Mouse (Mus musculus): ENCODE data around the gene Fli1. TPM values are rescaled to one million over a fixed set of nuclear protein-coding genes. Genes with fewer than 3 reads are reported as not detected.

Fli1 gene
- polyA plus RNA-seq, 1 experiment from 2014 or later, result 17.6 TPM

GRCm38 (mm10) chr9:32567603-32568002, 24.9 kb upstream of the Fli1 start:
- Histone ChIP-seq H3K27ac (replicated peaks) (no peak overlapping the region), H3K9me3 (replicated peaks) (no peaks in the 10 kb centered on the region), H3K4me3 (no peak overlapping the region), H3K4me1 (peaks cover 3% of the 10 kb centered on the region; the same call in 1 of the 2 replicates), H3K27me3 (ENCODE audit: low read depth, poor library complexity, severe bottlenecking) (peaks cover 5% of the 10 kb centered on the region; the same call in 1 of the 2 replicates), H3K36me3 (no peaks in the 10 kb centered on the region)
- WGBS, result 73% methylated on average over 7 of the region's 7 CpGs
- DNase-seq (ENCODE audit: low spot score), result no peak

- WGBS, result 87% methylated on average over 3 of the region's 3 CpGs
- no peak overlapping the region for H3K27ac ChIP-seq (replicated peaks)
- DNase-seq (ENCODE audit: low spot score), result no peak
- H3K4me1 ChIP-seq, result peaks cover 3% of the 10 kb centered on the region; the same call in 1 of the 2 replicates
- no peak overlapping the region for H3K4me3 ChIP-seq
- no peaks in the 10 kb centered on the region for H3K9me3 ChIP-seq (replicated peaks)
- no peaks in the 10 kb centered on the region for H3K36me3 ChIP-seq
- peaks cover 5% of the 10 kb centered on the region; the same call in 1 of the 2 replicates for H3K27me3 ChIP-seq (ENCODE audit: low read depth, poor library complexity, severe bottlenecking)
Measured at GRCm38 (mm10) chr9:32565309-32565708, 22.6 kb upstream of the Fli1 start.

- no peak for DNase-seq (ENCODE audit: low spot score)
- Histone ChIP-seq H3K27ac (replicated peaks) (no peak overlapping the region), H3K27me3 (ENCODE audit: low read depth, poor library complexity, severe bottlenecking) (peaks cover 5% of the 10 kb centered on the region; the same call in 1 of the 2 replicates), H3K4me3 (no peak overlapping the region), H3K9me3 (replicated peaks) (no peaks in the 10 kb centered on the region), H3K36me3 (no peaks in the 10 kb centered on the region), H3K4me1 (peaks cover 3% of the 10 kb centered on the region; the same call in 1 of the 2 replicates)
- WGBS, result 85% methylated on average over 4 of the region's 4 CpGs
Measured at GRCm38 (mm10) chr9:32562837-32563236, 20.2 kb upstream of the Fli1 start.

- Histone ChIP-seq H3K27me3 (ENCODE audit: low read depth, poor library complexity, severe bottlenecking) (peaks cover 5% of the 10 kb centered on the region; the same call in 1 of the 2 replicates), H3K27ac (replicated peaks) (no peak overlapping the region), H3K4me1 (peaks cover 3% of the 10 kb centered on the region; the same call in 1 of the 2 replicates), H3K36me3 (no peaks in the 10 kb centered on the region), H3K4me3 (no peak overlapping the region), H3K9me3 (replicated peaks) (no peaks in the 10 kb centered on the region)
- DNase-seq (ENCODE audit: low spot score), result no peak
- 72% methylated on average over 9 of the region's 9 CpGs for WGBS
Measured at GRCm38 (mm10) chr9:32562409-32562808, 19.7 kb upstream of the Fli1 start.

- Histone ChIP-seq H3K4me3 (no peak overlapping the region), H3K9me3 (replicated peaks) (no peaks in the 10 kb centered on the region), H3K36me3 (no peaks in the 10 kb centered on the region), H3K4me1 (peaks cover 3% of the 10 kb centered on the region; the same call in 1 of the 2 replicates), H3K27ac (replicated peaks) (no peak overlapping the region), H3K27me3 (ENCODE audit: low read depth, poor library complexity, severe bottlenecking) (peaks cover 5% of the 10 kb centered on the region; the same call in 1 of the 2 replicates)
- no peak for DNase-seq (ENCODE audit: low spot score)
- WGBS, result 83% methylated on average over 14 of the region's 14 CpGs
Measured at GRCm38 (mm10) chr9:32561190-32561890, 18.7 kb upstream of the Fli1 start.

GRCm38 (mm10) chr9:32559859-32560258, 17.2 kb upstream of the Fli1 start:
- WGBS, result 90% methylated on average over 8 of the region's 8 CpGs
- Histone ChIP-seq H3K36me3 (no peaks in the 10 kb centered on the region), H3K4me1 (peaks cover 3% of the 10 kb centered on the region; the same call in 1 of the 2 replicates), H3K27me3 (ENCODE audit: low read depth, poor library complexity, severe bottlenecking) (0 out of 2 replicates have a peak, but pooled peaks cover 5% of the 10 kb centered on the region), H3K9me3 (replicated peaks) (no peaks in the 10 kb centered on the region), H3K27ac (replicated peaks) (no peak overlapping the region), H3K4me3 (no peak overlapping the region)
- DNase-seq (ENCODE audit: low spot score), result no peak

- Histone ChIP-seq H3K4me3 (no peak overlapping the region), H3K27me3 (ENCODE audit: low read depth, poor library complexity, severe bottlenecking) (0 out of 2 replicates have a peak, but pooled peaks cover 5% of the 10 kb centered on the region), H3K9me3 (replicated peaks) (no peaks in the 10 kb centered on the region), H3K36me3 (no peaks in the 10 kb centered on the region), H3K27ac (replicated peaks) (no peak overlapping the region), H3K4me1 (0 out of 2 replicates have a peak, but pooled peaks cover under 1% of the 10 kb centered on the region)
- no peak for DNase-seq (ENCODE audit: low spot score)
Measured at GRCm38 (mm10) chr9:32559454-32559853, 16.8 kb upstream of the Fli1 start.

- WGBS, result 82% methylated on average over 7 of the region's 7 CpGs
- no peaks in the 10 kb centered on the region for H3K4me1 ChIP-seq
- H3K36me3 ChIP-seq, result no peaks in the 10 kb centered on the region
- peaks cover 8% of the 10 kb centered on the region; the same call in 1 of the 2 replicates for H3K27me3 ChIP-seq (ENCODE audit: low read depth, poor library complexity, severe bottlenecking)
- no peaks in the 10 kb centered on the region for H3K9me3 ChIP-seq (replicated peaks)
- H3K27ac ChIP-seq (replicated peaks), result no peak overlapping the region
- DNase-seq (ENCODE audit: low spot score), result no peak
- no peak overlapping the region for H3K4me3 ChIP-seq
Measured at GRCm38 (mm10) chr9:32556313-32556712, 13.7 kb upstream of the Fli1 start.

GRCm38 (mm10) chr9:32555279-32555678, 12.6 kb upstream of the Fli1 start:
- WGBS, result 83% methylated on average over 3 of the region's 3 CpGs
- peaks cover 9% of the 10 kb centered on the region for H3K4me1 ChIP-seq
- H3K27me3 ChIP-seq (ENCODE audit: low read depth, poor library complexity, severe bottlenecking), result peaks cover 16% of the 10 kb centered on the region
- no peak for DNase-seq (ENCODE audit: low spot score)
- H3K27ac ChIP-seq (replicated peaks), result no peak overlapping the region
- H3K4me3 ChIP-seq, result no peak overlapping the region
- H3K36me3 ChIP-seq, result no peaks in the 10 kb centered on the region
- H3K9me3 ChIP-seq (replicated peaks), result no peaks in the 10 kb centered on the region

GRCm38 (mm10) chr9:32550541-32550940, 7.9 kb upstream of the Fli1 start:
- H3K4me1 ChIP-seq, result peaks cover 48% of the 10 kb centered on the region
- DNase-seq (ENCODE audit: low spot score), result peak; percentile 41
- H3K27ac ChIP-seq (replicated peaks), result no peak overlapping the region; the same call in 1 of the 2 replicates
- no peak overlapping the region for H3K4me3 ChIP-seq
- WGBS, result 3% methylated on average over 10 of the region's 10 CpGs
- peaks cover 64% of the 10 kb centered on the region for H3K27me3 ChIP-seq (ENCODE audit: low read depth, poor library complexity, severe bottlenecking)
- H3K36me3 ChIP-seq, result no peaks in the 10 kb centered on the region
- H3K9me3 ChIP-seq (replicated peaks), result no peaks in the 10 kb centered on the region

GRCm38 (mm10) chr9:32549462-32550384, 7.1 kb upstream of the Fli1 start:
- peaks cover 56% of the 10 kb centered on the region for H3K4me1 ChIP-seq
- WGBS, result 10% methylated on average over 6 of the region's 6 CpGs
- H3K4me3 ChIP-seq, result no peak overlapping the region
- H3K9me3 ChIP-seq (replicated peaks), result no peaks in the 10 kb centered on the region
- no peaks in the 10 kb centered on the region for H3K36me3 ChIP-seq
- H3K27ac ChIP-seq (replicated peaks), result no peak overlapping the region; the same call in 1 of the 2 replicates
- no peak for DNase-seq (ENCODE audit: low spot score)
- peaks cover 72% of the 10 kb centered on the region for H3K27me3 ChIP-seq (ENCODE audit: low read depth, poor library complexity, severe bottlenecking)

GRCm38 (mm10) chr9:32546731-32547130, 4.1 kb upstream of the Fli1 start:
- Histone ChIP-seq H3K9me3 (replicated peaks) (no peaks in the 10 kb centered on the region), H3K27me3 (ENCODE audit: low read depth, poor library complexity, severe bottlenecking) (peaks cover 98% of the 10 kb centered on the region), H3K4me1 (peaks cover 85% of the 10 kb centered on the region), H3K36me3 (no peaks in the 10 kb centered on the region), H3K4me3 (no peak overlapping the region), H3K27ac (replicated peaks) (no peak overlapping the region)
- DNase-seq (ENCODE audit: low spot score), result peak; percentile 20
- WGBS, result 11% methylated on average over 2 of the region's 2 CpGs
